Mouse (Mus musculus): ENCODE measurements around the gene Inpp5a. TPM values are rescaled to one million over a fixed set of nuclear protein-coding genes. Genes with fewer than 3 reads are reported as not detected.

Inpp5a gene
- polyA plus RNA-seq, 1 experiment from 2014 or later, result 24.4 TPM

DNA sequence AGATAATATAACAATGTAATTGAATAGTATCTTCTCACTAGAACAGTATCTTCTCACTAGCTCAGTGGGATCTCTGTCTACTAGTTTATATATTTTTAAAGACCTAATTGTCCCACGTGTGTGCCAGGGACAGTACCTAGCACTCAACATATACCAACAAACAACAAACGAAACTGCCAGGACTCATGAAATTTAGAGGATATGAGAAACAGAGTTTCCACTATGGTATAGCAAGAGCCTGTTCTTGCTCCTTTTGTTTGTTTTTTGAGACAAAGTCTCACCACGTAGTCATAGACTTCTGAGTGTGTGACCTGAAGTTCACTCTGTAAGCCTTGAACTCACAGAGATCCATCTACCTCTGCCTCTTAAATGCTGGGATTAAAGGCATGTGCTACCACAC lies 10.6 kb upstream of the Inpp5a start:
- Histone ChIP-seq H3K4me3 (no peak overlapping the region), H3K4me1 (no peaks in the 10 kb centered on the region), H3K27ac (no peak overlapping the region), H3K9me3 (no peaks in the 10 kb centered on the region), H3K4me2 (no peak overlapping the region), H3K9ac (no peak overlapping the region), H3K36me3 (no peaks in the 10 kb centered on the region), H3K27me3 (no peaks in the 10 kb centered on the region)
- 86% methylated on average over 3 of the region's 3 CpGs for WGBS
- ATAC-seq (ENCODE audit: insufficient number of reproducible peaks, insufficient read depth, low FRiP score, low TSS enrichment, low read depth), result no peak

DNA sequence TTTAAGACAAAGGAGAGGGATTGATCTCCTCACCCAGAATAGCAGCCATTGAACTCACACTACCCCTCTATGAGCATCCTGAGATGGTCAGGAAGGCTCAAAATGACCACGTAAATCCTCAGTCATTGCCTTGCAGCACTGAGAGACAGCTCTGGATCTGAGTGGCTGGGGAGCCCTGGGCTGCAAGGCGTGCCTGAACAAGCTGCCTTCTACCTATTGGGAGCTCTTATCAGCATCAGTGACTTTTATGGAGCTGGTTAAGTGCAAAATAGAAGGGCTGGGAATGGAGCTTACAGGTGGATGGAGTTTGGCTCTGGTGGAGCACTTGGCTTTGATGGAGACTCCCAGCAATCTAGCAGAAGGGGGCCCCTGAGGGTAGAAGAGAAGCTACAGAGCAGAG lies 9.2 kb upstream of the Inpp5a start:
- 68% methylated on average over 2 of the region's 2 CpGs for WGBS
- Histone ChIP-seq H3K36me3 (no peaks in the 10 kb centered on the region), H3K4me3 (no peak overlapping the region), H3K27ac (no peak overlapping the region), H3K4me1 (no peaks in the 10 kb centered on the region), H3K27me3 (no peaks in the 10 kb centered on the region), H3K9ac (no peak overlapping the region), H3K9me3 (no peaks in the 10 kb centered on the region), H3K4me2 (no peak overlapping the region)
- no peak for ATAC-seq (ENCODE audit: insufficient number of reproducible peaks, insufficient read depth, low FRiP score, low TSS enrichment, low read depth)

DNA sequence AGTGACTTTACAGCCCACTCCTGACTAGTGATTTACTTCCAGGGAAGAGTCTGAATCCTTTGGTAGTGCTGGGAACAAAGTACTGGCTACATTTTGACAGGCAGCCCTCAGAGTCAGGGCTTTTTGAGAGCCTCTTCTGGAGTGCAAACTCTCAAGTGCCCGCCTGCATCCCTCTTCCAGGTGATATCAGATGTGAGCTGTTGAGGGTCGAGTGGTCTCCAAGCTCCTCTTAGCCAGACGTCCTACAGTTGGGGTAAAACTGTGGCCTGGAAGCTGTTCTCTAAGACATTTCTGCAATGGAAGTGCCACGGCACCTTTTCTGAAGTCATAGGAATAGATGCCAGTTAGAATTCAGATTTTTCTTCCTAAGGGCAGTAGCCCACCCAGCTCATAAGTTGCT lies 8.7 kb upstream of the Inpp5a start:
- Histone ChIP-seq H3K4me2 (no peak overlapping the region), H3K9me3 (no peaks in the 10 kb centered on the region), H3K36me3 (no peaks in the 10 kb centered on the region), H3K27ac (no peak overlapping the region), H3K9ac (no peak overlapping the region), H3K4me3 (no peak overlapping the region), H3K4me1 (no peaks in the 10 kb centered on the region), H3K27me3 (no peaks in the 10 kb centered on the region)
- 70% methylated on average over 4 of the region's 4 CpGs for WGBS
- no peak for ATAC-seq (ENCODE audit: insufficient number of reproducible peaks, insufficient read depth, low FRiP score, low TSS enrichment, low read depth)

DNA sequence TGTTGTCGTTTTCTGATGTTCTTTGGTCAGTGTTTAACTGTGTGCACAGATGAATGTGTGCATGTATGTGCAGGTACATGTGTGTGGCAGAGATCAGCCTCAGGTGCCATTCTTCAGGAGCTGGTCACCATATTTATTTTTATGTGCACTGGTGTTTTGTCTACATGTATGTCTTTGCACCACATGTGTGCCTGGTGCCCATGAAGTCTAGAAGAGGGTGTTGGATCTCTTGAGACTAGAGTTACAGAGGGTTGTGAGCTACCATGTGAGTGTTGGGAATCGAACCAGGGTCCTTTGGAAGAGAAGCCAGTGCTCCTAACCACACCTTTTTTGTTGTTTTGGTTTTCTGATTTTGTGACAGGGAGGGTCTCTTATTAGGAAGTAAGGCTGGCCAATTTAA lies 7.0 kb upstream of the Inpp5a start:
- Histone ChIP-seq H3K9me3 (no peaks in the 10 kb centered on the region), H3K4me2 (no peak overlapping the region), H3K27ac (no peak overlapping the region), H3K4me3 (no peak overlapping the region), H3K27me3 (no peaks in the 10 kb centered on the region), H3K4me1 (peaks cover 1% of the 10 kb centered on the region), H3K36me3 (no peaks in the 10 kb centered on the region), H3K9ac (no peak overlapping the region)
- 76% methylated on average over 2 of the region's 2 CpGs for WGBS
- no peak for ATAC-seq (ENCODE audit: insufficient number of reproducible peaks, insufficient read depth, low FRiP score, low TSS enrichment, low read depth)

DNA sequence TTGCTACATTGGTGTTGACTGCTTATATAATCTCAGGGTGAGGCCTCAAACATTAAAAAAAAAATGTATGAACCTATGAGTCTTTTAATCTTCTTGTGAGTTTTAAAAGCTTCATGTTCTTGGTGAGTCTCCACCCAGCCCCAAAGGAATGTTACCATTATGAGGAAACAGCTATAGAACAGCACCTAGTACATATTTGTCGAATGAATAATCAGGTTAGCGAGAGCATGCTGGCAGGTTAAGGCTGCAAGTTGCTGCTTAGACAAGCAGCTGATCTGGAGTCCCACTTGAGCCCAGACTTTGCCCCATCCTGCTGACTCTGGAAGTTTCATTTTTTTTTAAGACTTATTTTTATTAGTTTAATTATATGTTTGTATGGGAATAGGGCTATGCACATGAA lies 6.1 kb upstream of the Inpp5a start:
- WGBS, result 77% methylated on average over 2 of the region's 2 CpGs
- no peak overlapping the region for H3K9ac ChIP-seq
- H3K9me3 ChIP-seq, result no peaks in the 10 kb centered on the region
- no peak for ATAC-seq (ENCODE audit: insufficient number of reproducible peaks, insufficient read depth, low FRiP score, low TSS enrichment, low read depth)
- H3K27ac ChIP-seq, result no peak overlapping the region
- no peaks in the 10 kb centered on the region for H3K36me3 ChIP-seq
- H3K27me3 ChIP-seq, result no peaks in the 10 kb centered on the region
- H3K4me3 ChIP-seq, result no peak overlapping the region
- H3K4me1 ChIP-seq, result peaks cover 9% of the 10 kb centered on the region
- H3K4me2 ChIP-seq, result no peak overlapping the region

DNA sequence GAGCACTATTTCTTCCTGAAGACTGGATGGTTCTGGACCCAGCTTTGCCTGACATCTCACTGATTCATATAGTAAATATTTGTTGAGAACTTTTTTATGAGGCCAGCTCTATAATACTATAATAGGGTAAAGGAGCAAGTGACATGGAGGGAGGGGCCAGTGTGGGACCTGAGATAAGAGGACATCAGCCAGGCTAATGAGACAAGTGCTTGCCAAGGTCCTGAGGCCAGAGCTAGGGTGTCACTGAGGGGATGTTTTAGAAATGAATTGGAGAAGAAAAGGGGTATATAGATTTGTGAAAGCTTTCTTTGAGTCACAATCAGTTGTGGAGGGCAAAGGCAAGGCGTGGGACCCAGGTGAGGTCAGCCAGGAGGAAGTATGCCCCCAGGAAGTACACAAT lies 4.4 kb upstream of the Inpp5a start:
- Histone ChIP-seq H3K27ac (no peak overlapping the region), H3K4me1 (peaks cover 14% of the 10 kb centered on the region), H3K9ac (no peak overlapping the region), H3K9me3 (no peaks in the 10 kb centered on the region), H3K4me2 (no peak overlapping the region), H3K36me3 (no peaks in the 10 kb centered on the region), H3K27me3 (no peaks in the 10 kb centered on the region), H3K4me3 (no peak overlapping the region)
- WGBS, result 88% methylated on average over 1 of the region's 1 CpGs
- no peak for ATAC-seq (ENCODE audit: insufficient number of reproducible peaks, insufficient read depth, low FRiP score, low TSS enrichment, low read depth)

DNA sequence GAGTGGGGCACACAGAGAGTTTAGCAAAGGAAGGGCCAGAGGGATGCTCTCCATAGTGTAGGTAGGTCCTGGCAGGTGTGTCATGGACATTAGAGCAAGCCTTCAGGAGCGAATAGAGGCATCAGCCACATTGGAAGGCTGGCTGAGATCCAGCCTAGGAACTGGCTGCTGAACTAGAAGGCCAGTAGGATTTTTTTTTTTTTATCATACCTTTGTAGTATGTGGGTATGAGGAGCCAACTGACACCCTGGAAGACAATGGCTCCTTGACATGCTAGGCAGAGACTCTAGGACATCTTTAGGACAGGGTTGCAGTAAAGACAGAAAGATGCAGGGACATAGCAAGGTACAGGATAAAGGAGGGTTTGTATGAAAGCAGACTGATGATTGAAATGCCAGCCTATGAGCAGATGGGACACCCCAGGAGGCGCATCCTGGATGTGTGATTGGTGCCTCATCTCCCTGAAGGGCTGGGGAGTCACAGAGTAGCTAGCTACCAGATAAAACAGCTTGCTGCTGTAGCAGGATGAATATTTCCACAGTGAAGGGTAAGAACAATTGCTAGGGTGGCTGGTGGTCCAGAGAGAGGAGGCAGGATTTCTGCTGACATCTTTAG lies 3.9 kb upstream of the Inpp5a start:
- H3K4me3 ChIP-seq, result no peak overlapping the region
- no peak for ATAC-seq (ENCODE audit: insufficient number of reproducible peaks, insufficient read depth, low FRiP score, low TSS enrichment, low read depth)
- no peak overlapping the region for H3K27ac ChIP-seq
- H3K9me3 ChIP-seq, result no peaks in the 10 kb centered on the region
- H3K27me3 ChIP-seq, result no peaks in the 10 kb centered on the region
- no peak overlapping the region for H3K4me2 ChIP-seq
- peaks cover 19% of the 10 kb centered on the region for H3K4me1 ChIP-seq
- no peaks in the 10 kb centered on the region for H3K36me3 ChIP-seq
- H3K9ac ChIP-seq, result no peak overlapping the region
- WGBS, result 72% methylated on average over 2 of the region's 2 CpGs

DNA sequence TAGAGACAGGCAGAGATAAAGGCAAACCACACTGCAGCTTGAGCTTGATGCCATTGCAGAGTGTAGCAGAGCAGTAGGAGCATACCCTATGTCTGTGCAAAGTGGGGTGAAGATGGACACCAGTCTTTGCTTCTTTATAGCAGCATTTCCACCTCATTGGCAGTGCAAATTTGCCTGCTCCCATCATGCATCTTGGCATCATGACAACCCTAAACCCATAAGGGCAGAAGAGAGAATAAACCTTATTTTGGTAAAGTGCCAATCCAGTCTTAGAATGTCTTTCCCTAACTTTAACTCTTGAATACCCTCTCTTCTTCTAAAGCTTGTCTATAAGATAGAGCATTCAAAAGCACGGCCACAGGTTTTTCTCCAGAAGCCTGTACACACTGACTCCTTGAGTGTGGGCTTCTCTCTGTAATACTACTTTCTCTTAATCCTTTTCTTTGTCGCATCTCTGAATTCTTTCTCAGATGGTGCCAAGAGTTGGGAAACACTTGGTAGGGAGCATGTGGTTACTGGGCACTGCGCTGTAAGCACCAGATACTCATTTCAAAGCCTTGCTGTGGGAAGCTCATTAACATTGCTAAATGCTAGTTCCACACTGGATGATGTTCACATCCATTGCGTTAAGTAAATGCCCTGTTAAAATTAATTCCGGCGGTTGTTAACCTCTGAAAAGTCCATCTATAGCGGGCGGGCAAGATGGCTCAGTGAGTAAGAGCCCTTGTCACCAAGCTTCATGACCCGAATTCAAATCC lies 1.8 kb upstream of the Inpp5a start:
- 90% methylated on average over 9 of the region's 9 CpGs for WGBS
- no peak overlapping the region for H3K27ac ChIP-seq
- H3K9me3 ChIP-seq, result no peaks in the 10 kb centered on the region
- no peak for ATAC-seq (ENCODE audit: insufficient number of reproducible peaks, insufficient read depth, low FRiP score, low TSS enrichment, low read depth)
- H3K36me3 ChIP-seq, result no peaks in the 10 kb centered on the region
- H3K4me1 ChIP-seq, result peaks cover 40% of the 10 kb centered on the region
- H3K4me2 ChIP-seq, result no peak overlapping the region
- no peak overlapping the region for H3K9ac ChIP-seq
- no peaks in the 10 kb centered on the region for H3K27me3 ChIP-seq
- no peak overlapping the region for H3K4me3 ChIP-seq

DNA sequence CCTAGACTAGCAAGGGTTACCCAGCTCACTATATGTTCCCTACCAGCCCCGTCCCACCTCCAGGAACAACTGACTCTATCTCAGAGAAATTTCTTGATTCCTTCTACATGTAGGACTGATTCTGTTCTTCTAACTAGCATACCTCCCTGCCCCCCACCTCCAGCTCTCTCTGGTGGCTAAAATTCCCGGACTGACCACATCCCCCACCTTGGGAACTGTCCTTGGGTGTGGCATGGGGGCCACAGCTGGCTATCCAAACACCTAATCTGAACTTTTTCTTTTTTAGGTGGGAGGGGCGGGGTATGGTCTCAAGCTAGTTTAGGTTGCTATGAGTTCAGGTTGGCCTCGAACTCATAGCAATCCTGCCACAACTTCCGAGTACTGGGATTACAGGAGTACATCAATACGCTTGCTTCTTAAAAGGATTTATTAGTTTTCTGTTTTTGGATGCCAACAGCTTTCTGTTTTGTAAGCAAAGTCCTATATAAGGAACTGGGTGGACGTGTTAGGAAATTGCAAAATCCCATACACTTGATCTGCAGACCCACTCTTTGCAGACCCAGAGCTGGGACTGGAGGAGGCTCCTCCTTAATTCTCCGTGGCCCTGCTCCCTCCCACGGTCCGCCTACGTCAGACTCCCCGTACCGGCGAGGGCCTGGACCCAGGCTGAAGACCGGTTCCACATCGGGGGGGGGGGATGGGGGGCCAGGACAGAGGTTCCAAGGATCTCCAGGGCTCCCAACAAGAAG lies 814 bp upstream of the Inpp5a start:
- peaks cover 49% of the 10 kb centered on the region for H3K4me1 ChIP-seq
- peak overlapping the region; percentile 79 for H3K9ac ChIP-seq
- H3K4me2 ChIP-seq, result peak overlapping the region; percentile 51
- no peaks in the 10 kb centered on the region for H3K36me3 ChIP-seq
- peak overlapping the region; percentile 86 for H3K27ac ChIP-seq
- H3K4me3 ChIP-seq, result peak overlapping the region; percentile 88
- no peaks in the 10 kb centered on the region for H3K27me3 ChIP-seq
- ATAC-seq (ENCODE audit: insufficient number of reproducible peaks, insufficient read depth, low FRiP score, low TSS enrichment, low read depth), result no peak; the same call in 1 of the 2 replicates
- 16% methylated on average over 16 of the region's 16 CpGs for WGBS
- H3K9me3 ChIP-seq, result no peaks in the 10 kb centered on the region

DNA sequence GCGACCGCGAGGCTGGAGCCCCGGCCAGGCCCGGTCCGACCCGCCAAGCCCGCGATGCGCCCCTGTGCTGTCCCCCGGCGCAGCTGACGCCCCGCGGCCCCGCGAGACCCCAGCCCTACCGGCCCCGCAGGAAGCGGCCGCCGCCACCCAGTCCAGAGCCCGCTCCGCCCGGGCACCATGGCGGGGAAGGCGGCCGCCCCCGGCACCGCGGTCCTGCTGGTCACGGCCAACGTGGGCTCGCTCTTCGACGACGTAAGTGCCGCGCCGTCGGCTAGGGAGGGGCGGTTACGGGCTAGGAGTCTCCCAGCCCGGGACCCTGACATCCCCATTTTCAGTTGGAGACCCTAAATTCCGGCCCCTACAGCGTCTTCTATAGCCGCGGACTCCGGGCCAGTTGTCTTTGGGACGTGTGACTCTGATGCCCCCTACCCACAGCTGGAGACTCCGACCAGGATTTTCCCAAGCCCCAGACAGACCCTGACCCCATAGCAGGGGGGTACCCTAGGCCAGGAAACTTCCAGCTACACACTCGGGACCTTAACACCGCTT lies 378 bp downstream of the Inpp5a start:
- Histone ChIP-seq H3K27me3 (no peaks in the 10 kb centered on the region), H3K9ac (peak overlapping the region; percentile 95), H3K4me2 (peak overlapping the region; percentile 72), H3K4me1 (peaks cover 49% of the 10 kb centered on the region), H3K9me3 (no peaks in the 10 kb centered on the region), H3K4me3 (peak overlapping the region; percentile 88), H3K27ac (peak overlapping the region; percentile 76), H3K36me3 (no peaks in the 10 kb centered on the region)
- ATAC-seq (ENCODE audit: insufficient number of reproducible peaks, insufficient read depth, low FRiP score, low TSS enrichment, low read depth), result peak; percentile 35
- under 1% methylated on average over 49 of the region's 53 CpGs for WGBS

DNA sequence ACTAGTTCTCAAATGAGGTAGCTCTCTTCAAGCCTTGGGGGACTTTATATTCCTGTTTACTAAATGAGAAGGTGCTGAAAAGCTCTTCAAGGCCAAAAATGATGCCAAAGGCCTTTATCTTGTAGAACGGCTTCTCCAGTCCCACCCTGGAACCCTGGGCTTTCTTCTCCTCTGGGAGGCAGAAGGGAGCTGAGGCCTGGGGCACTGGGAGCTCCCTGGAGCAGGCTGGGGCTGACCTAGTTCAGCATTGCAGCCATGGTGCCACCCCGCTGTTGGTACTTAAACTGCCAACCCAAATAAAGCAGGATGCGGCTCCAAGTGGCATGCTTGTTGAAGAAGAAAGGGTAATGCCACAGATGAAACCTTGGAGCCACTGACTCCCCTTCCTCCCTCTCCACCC lies 1.5 kb downstream of the Inpp5a start:
- Histone ChIP-seq H3K9ac (peak overlapping the region; percentile 95; the same call in 1 of the 2 replicates), H3K9me3 (no peaks in the 10 kb centered on the region), H3K27ac (peak overlapping the region; percentile 29; the same call in 1 of the 2 replicates), H3K4me1 (peaks cover 49% of the 10 kb centered on the region), H3K36me3 (no peaks in the 10 kb centered on the region), H3K4me2 (peak overlapping the region; percentile 72), H3K27me3 (no peaks in the 10 kb centered on the region), H3K4me3 (peak overlapping the region; percentile 88)
- 80% methylated on average over 3 of the region's 3 CpGs for WGBS
- no peak for ATAC-seq (ENCODE audit: insufficient number of reproducible peaks, insufficient read depth, low FRiP score, low TSS enrichment, low read depth)
